Mouse (Mus musculus): ENCODE results near the gene Bhlha15.

- TF ChIP-seq TAL1 (IDR thresholded peaks at IDR 0.05; ENCODE audit: low read length) (no peak), GATA1 (IDR thresholded peaks at IDR 0.05; ENCODE audit: low read length) (no peak)
These were observed 35.6 kb upstream of the Bhlha15 start for GRCm38 (mm10) chr5:144154528-144154927.
